Mouse (Mus musculus) intestine, embryonic 14.5 days (tissue): ENCODE results near the gene Prdm2. TPM values are rescaled to one million over a fixed set of nuclear protein-coding genes. Genes with fewer than 3 reads are reported as not detected.

Source experiments
- ATAC-seq: fragments of 200-750 bp; cut with Nextera tagmentation; replicated peaks from 2 replicates; pipeline ENCODE4 v1.8.0; 2017; ENCODE audit warnings: low read depth, moderate number of reproducible peaks, moderate TSS enrichment, moderate library complexity; ENCODE audit not compliant: low FRiP score, low TSS enrichment
- DNase-seq: peaks from one replicate; pipeline ENCODE4 v3.0.0-alpha.2; 2018; ENCODE audit warnings: low spot score
- H3K27ac ChIP-seq: fragments of 300-500 bp; sonication (generic); 2 replicates; pipeline ENCODE4 v1.5.1; 2014; ENCODE audit warnings: low read depth, mild to moderate bottlenecking, control low read depth
- H3K27me3 ChIP-seq: fragments of 300-500 bp; sonication (generic); replicated peaks from 2 replicates; pipeline ENCODE4 v1.6.1; 2014; ENCODE audit warnings: low read length, control low read depth; ENCODE audit not compliant: control insufficient read depth, insufficient read depth
- H3K36me3 ChIP-seq: fragments of 300-500 bp; sonication (generic); 2 replicates; pipeline ENCODE4 v1.6.1; 2014; ENCODE audit warnings: low read length, control low read depth; ENCODE audit not compliant: control insufficient read depth, insufficient read depth
- H3K4me1 ChIP-seq: fragments of 300-500 bp; sonication (generic); replicated peaks from 2 replicates; pipeline ENCODE4 v1.6.1; 2014; ENCODE audit warnings: low read length, control low read depth, mixed read lengths; ENCODE audit not compliant: control insufficient read depth, insufficient read depth
- H3K4me2 ChIP-seq: fragments of 300-500 bp; sonication (generic); 2 replicates; pipeline ENCODE4 v1.6.1; 2014; ENCODE audit warnings: low read length
- H3K4me3 ChIP-seq: fragments of 300-500 bp; sonication (generic); 2 replicates; pipeline ENCODE4 v1.5.1; 2014; ENCODE audit warnings: low read depth, low read length, control low read depth, mixed read lengths
- H3K9ac ChIP-seq: fragments of 300-500 bp; sonication (generic); 2 replicates; pipeline ENCODE4 v1.6.1; 2014; ENCODE audit warnings: mild to moderate bottlenecking, low read length
- H3K9me3 ChIP-seq: fragments of 300-500 bp; sonication (generic); 2 replicates; pipeline ENCODE4 v1.6.1; 2016; ENCODE audit warnings: low read length, control low read depth; ENCODE audit not compliant: control insufficient read depth
- WGBS: fragments of 180-500 bp; shearing (Covaris S2); extraction: QIAGEN DNeasy Blood & Tissue Kit; methylation state at CpG from one replicate; pipeline ENCODE4 v1.1.7; 2014; 5-methylcytosine and 5-hydroxymethylcytosine counted together
- polyA plus RNA-seq: library from polyadenylated mRNA; unstranded; fragments of >200 nt; fragmentation: Nextera tagmentation; extraction: Ambion mirVana; gene quantifications from 2 replicates; pipeline ENCODE4 v1.2.1, GENCODE M21; 2014

Prdm2 gene
- polyA plus RNA-seq, 1 experiment from 2014 or later = 12.4 TPM

DNA sequence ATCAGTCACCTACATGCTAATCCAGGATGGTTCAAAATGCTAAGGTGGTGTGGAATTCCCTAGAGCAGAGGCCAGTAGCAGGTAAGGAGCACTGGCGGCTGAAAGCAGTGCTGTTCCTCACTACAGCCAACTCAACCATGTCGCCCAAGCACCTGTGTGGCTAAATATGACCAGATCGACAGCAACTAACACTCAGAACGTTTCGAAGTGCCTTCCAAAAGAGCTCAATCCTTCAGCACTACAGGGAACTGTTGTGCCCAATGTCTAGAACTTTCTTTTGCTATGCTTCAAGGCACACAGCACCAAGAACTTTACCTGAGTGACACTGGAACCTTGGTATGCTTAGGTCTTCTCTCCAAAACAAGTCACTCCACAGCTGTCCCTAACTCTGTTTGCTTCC lies 82.4 kb downstream of the Prdm2 start:
- no peak overlapping the region for H3K9ac ChIP-seq
- WGBS = 91% methylated on average over 5 of the region's 5 CpGs
- H3K27ac ChIP-seq = no peak overlapping the region
- ATAC-seq (no peak), DNase-seq (no peak)
- no peak overlapping the region for H3K4me3 ChIP-seq
- H3K4me1 ChIP-seq = no peaks in the 10 kb centered on the region
- no peaks in the 10 kb centered on the region for H3K27me3 ChIP-seq
- H3K9me3 ChIP-seq = no peaks in the 10 kb centered on the region
- H3K36me3 ChIP-seq = peaks cover 89% of the 10 kb centered on the region
- no peak overlapping the region for H3K4me2 ChIP-seq

DNA sequence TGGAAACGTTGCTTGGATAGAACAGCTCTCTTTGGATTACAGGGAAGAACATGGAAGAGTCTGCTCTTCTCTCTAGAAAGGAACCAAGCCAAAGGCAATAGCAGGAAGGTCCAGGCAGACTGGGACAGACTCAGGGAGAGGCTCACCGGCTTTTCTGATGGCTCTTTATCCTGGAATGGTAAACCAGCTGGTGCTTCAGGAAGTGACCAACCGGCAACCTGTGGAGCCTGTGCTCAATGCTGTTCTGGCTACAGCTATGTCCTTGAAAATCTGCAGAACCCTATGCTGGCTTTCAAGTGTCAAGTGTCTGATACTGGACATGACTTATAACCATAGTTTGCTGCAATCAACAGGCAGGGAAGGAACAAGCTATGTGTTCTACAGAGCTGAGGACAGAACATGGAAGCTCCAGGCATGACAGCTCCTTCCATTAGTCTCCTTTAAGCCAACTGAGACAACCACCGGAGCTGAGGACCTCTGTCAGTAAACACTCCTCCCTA lies 83.5 kb downstream of the Prdm2 start:
- WGBS = 73% methylated on average over 4 of the region's 4 CpGs
- DNase-seq (no peak), ATAC-seq (no peak)
- H3K4me2 ChIP-seq = no peak overlapping the region
- no peak overlapping the region for H3K9ac ChIP-seq
- H3K36me3 ChIP-seq = peaks cover 77% of the 10 kb centered on the region
- H3K4me1 ChIP-seq = no peaks in the 10 kb centered on the region
- no peak overlapping the region for H3K27ac ChIP-seq
- H3K27me3 ChIP-seq = no peaks in the 10 kb centered on the region
- no peak overlapping the region for H3K4me3 ChIP-seq
- no peaks in the 10 kb centered on the region for H3K9me3 ChIP-seq

- WGBS = 74% methylated on average over 5 of the region's 5 CpGs
- DNase-seq = no peak
- Histone ChIP-seq H3K36me3 (peaks cover 58% of the 10 kb centered on the region), H3K4me3 (no peak overlapping the region), H3K4me1 (no peaks in the 10 kb centered on the region), H3K27ac (no peak overlapping the region), H3K27me3 (no peaks in the 10 kb centered on the region), H3K9me3 (no peaks in the 10 kb centered on the region), H3K4me2 (no peak overlapping the region), H3K9ac (no peak overlapping the region)
- ATAC-seq = no peak
Observed at GRCm38 (mm10) chr4:143127171-143127570, 85.6 kb downstream of the Prdm2 start.

DNA sequence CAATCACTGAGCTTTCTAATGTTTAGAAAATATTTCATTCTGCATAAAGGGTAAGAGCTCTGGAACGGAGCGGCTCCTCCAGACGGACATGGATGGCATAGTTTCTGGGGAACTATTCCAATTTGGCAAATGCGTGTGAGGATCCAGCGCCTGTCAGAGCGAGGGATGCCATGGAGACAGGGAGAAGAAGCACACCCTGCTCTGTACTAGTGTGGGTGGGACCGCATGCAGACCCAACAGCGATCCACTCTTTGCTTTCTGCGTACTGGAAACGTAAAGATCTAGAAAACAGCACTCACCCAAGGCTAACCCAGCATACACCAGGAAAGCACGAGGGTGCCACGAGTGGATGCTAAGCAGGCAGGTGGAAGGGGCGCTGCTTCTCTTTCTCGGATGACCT lies 86.3 kb downstream of the Prdm2 start:
- no peaks in the 10 kb centered on the region for H3K4me1 ChIP-seq
- H3K27ac ChIP-seq = no peak overlapping the region
- no peaks in the 10 kb centered on the region for H3K27me3 ChIP-seq
- H3K9ac ChIP-seq = no peak overlapping the region
- peaks cover 51% of the 10 kb centered on the region for H3K36me3 ChIP-seq
- H3K9me3 ChIP-seq = no peaks in the 10 kb centered on the region
- 94% methylated on average over 14 of the region's 14 CpGs for WGBS
- no peak overlapping the region for H3K4me2 ChIP-seq
- H3K4me3 ChIP-seq = no peak overlapping the region
- ATAC-seq = no peak
- DNase-seq = no peak

GRCm38 (mm10) chr4:143125290-143125689 lies 87.5 kb downstream of the Prdm2 start:
- Histone ChIP-seq H3K4me1 (no peaks in the 10 kb centered on the region), H3K4me3 (no peak overlapping the region), H3K36me3 (peaks cover 43% of the 10 kb centered on the region), H3K4me2 (no peak overlapping the region), H3K27ac (no peak overlapping the region), H3K27me3 (no peaks in the 10 kb centered on the region), H3K9ac (no peak overlapping the region), H3K9me3 (no peaks in the 10 kb centered on the region)
- 90% methylated on average over 6 of the region's 6 CpGs for WGBS
- ATAC-seq (no peak), DNase-seq (no peak)

DNA sequence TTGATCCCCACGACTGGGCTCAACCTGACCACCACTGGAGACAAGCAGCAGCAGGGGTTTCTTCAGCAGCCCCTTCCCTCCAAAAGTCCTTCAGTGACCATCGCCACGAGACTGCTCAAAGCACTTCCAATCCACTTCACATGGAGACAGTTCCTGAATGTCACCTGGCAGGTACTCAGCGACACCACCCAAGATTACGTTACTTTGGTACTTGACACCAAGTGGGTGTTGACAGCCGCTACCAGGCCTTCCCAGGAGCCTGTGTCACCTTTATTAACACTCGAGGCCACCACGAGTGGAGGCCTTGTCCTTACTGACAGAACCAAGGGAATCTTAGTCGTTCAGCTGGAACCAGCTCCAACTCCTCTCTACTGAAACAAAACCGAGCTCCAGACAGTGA lies 89.8 kb downstream of the Prdm2 start:
- ATAC-seq (no peak), DNase-seq (no peak)
- Histone ChIP-seq H3K4me1 (no peaks in the 10 kb centered on the region), H3K9me3 (no peaks in the 10 kb centered on the region), H3K27ac (no peak overlapping the region), H3K36me3 (peaks cover 26% of the 10 kb centered on the region), H3K4me3 (no peak overlapping the region), H3K4me2 (no peak overlapping the region), H3K9ac (no peak overlapping the region), H3K27me3 (no peaks in the 10 kb centered on the region)
- 79% methylated on average over 10 of the region's 10 CpGs for WGBS

- WGBS = 80% methylated on average over 3 of the region's 3 CpGs
- ATAC-seq (no peak), DNase-seq (no peak)
- Histone ChIP-seq H3K4me1 (no peaks in the 10 kb centered on the region), H3K27me3 (no peaks in the 10 kb centered on the region), H3K27ac (no peak overlapping the region), H3K36me3 (peaks cover 9% of the 10 kb centered on the region; the same call in 1 of the 2 replicates), H3K4me2 (no peak overlapping the region), H3K9ac (no peak overlapping the region), H3K4me3 (no peak overlapping the region), H3K9me3 (no peaks in the 10 kb centered on the region)
Observed at GRCm38 (mm10) chr4:143121174-143121573, 91.6 kb downstream of the Prdm2 start.

DNA sequence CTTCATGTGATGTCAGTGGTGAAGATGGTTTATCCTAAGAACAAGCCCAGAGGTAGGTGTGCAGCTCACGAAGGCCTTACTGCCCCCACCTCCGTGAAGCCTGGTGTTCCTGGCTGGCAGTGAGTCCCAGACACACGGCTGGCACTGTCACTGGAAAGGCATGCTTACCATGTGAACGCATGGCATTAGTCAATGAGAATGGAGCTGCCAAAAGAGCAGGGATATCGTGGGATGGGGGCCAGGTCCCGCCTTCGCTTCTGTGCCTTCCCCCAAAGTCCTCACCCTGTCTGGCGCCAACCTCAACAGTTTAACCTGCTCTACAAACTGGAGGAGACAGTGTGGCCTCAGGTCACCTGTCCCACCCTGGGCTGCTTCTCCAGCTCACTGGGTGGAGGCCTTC lies 92.8 kb downstream of the Prdm2 start:
- H3K9ac ChIP-seq = no peak overlapping the region
- no peak overlapping the region for H3K4me3 ChIP-seq
- H3K4me1 ChIP-seq = no peaks in the 10 kb centered on the region
- DNase-seq (no peak), ATAC-seq (no peak)
- H3K27ac ChIP-seq = no peak overlapping the region
- H3K9me3 ChIP-seq = no peaks in the 10 kb centered on the region
- 91% methylated on average over 8 of the region's 8 CpGs for WGBS
- H3K36me3 ChIP-seq = 0 out of 2 replicates have a peak, but pooled peaks cover 7% of the 10 kb centered on the region
- no peak overlapping the region for H3K4me2 ChIP-seq
- no peaks in the 10 kb centered on the region for H3K27me3 ChIP-seq

DNA sequence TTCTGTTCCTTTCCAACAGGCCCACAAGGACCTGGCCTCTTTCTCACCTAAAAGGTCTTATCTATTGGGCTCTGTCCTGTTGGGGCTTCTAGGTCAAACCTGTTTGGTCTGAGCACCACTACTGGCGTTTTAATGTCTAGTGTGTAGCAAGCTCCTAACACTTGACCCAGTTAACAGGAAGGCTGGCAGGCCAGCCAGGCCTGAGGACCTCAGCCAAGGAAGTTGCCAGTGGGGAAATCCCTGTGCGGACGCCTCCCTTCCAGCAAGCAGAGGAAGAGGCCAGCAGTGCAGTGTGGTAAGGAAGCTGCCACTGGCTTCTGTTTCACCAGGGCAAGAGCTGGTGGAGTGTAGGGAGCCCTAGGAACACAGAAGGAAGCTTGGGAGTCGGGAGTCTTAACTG lies 94.0 kb downstream of the Prdm2 start:
- DNase-seq (no peak), ATAC-seq (no peak)
- H3K9ac ChIP-seq = no peak overlapping the region
- H3K9me3 ChIP-seq = no peaks in the 10 kb centered on the region
- H3K36me3 ChIP-seq = 0 out of 2 replicates have a peak, but pooled peaks cover 7% of the 10 kb centered on the region
- no peaks in the 10 kb centered on the region for H3K4me1 ChIP-seq
- H3K4me2 ChIP-seq = no peak overlapping the region
- H3K27ac ChIP-seq = no peak overlapping the region
- no peaks in the 10 kb centered on the region for H3K27me3 ChIP-seq
- 66% methylated on average over 4 of the region's 4 CpGs for WGBS
- H3K4me3 ChIP-seq = no peak overlapping the region
